ENCODE assay signal across 16 mouse cellular contexts in genomic region chr8:106614704-106615103, GRCm38 (mm10). TPM values are rescaled to one million over a fixed set of nuclear protein-coding genes. Genes with fewer than 3 reads are reported as not detected.
DNase-seq lines count a peak whose midpoint lies in the region; ATAC-seq and TF ChIP-seq lines count a peak whose summit lies in the region.
"Had no signal": no experiment of that assay in that cellular context is flagged by ENCODE, and none has a peak within 500 bp of the region (broad histone marks: within the 10 kb centered on the region; RNA-seq: fewer than 3 reads in every experiment).

No protein-coding gene starts in this region.

- DNase-seq in ZHBTc4 (ENCODE audit: low read depth, low spot score): peak; percentile 63
- peak; percentile 74 to 80 for DNase-seq in kidney, adult 8-10 months
- DNase-seq in large intestine, adult 2 months (ENCODE audit: low read depth, low spot score): peak; percentile 89
- no peak for DNase-seq in layer of hippocampus, adult 9-11 months
- DNase-seq in urinary bladder, adult 2 months (ENCODE audit: low spot score): no peak
- DNase-seq in thymus, adult 18-20 months: no peak
- DNase-seq: adrenal gland, adult 2 months; cerebellum, adult 8-10 months; liver; right cerebral cortex, postnatal 4 days had no signal

- H3K4me1 ChIP-seq in E14TG2a.4 (replicated peaks; ENCODE audit: low read depth, low read length): peaks cover 98% of the 10 kb centered on the region
- no peaks in the 10 kb centered on the region; the same call in 1 of the 2 replicates for H3K4me1 ChIP-seq in hindbrain, embryonic 16.5 days (ENCODE audit: control insufficient read depth, insufficient read depth, low read depth, low read length)

- no peak for TF ChIP-seq CTCF in E14TG2a.4 (conservative IDR thresholded peaks at IDR 0.05; ENCODE audit: low read length)

- no peak overlapping the region for H3K27ac ChIP-seq in hindbrain, embryonic 16.5 days (ENCODE audit: low read depth, low read length)
- H3K27ac ChIP-seq: hindbrain, embryonic 10.5 days; layer of hippocampus, adult 2 months; midbrain, embryonic 10.5 days had no signal

- WGBS in large intestine, adult 2 months: 19% methylated on average over 5 of the region's 5 CpGs
- WGBS in hindbrain, embryonic 16.5 days: 68% methylated on average over 5 of the region's 5 CpGs

- no peaks in the 10 kb centered on the region for H3K9me3 ChIP-seq in E14TG2a.4 (ENCODE audit: low read length)
- H3K9me3 ChIP-seq in hindbrain, embryonic 16.5 days (ENCODE audit: control insufficient read depth, low read length): no peaks in the 10 kb centered on the region
- H3K9me3 ChIP-seq: hindbrain, embryonic 10.5 days; midbrain, embryonic 10.5 days had no signal

- no peaks in the 10 kb centered on the region for H3K27me3 ChIP-seq in E14TG2a.4 (ENCODE audit: insufficient read depth, low read length)
- no peaks in the 10 kb centered on the region for H3K27me3 ChIP-seq in hindbrain, embryonic 16.5 days (replicated peaks; ENCODE audit: control insufficient read depth, insufficient read depth, low read length)

- H3K4me2 ChIP-seq in hindbrain, embryonic 16.5 days (ENCODE audit: low read length): no peak overlapping the region

- peaks cover 51% of the 10 kb centered on the region for H3K36me3 ChIP-seq in E14TG2a.4 (ENCODE audit: insufficient read depth, low read length)
- no peaks in the 10 kb centered on the region for H3K36me3 ChIP-seq in hindbrain, embryonic 16.5 days (ENCODE audit: control insufficient read depth, insufficient read depth, low read length)
- H3K36me3 ChIP-seq: hindbrain, embryonic 10.5 days; midbrain, embryonic 10.5 days had no signal

- ATAC-seq in hindbrain, embryonic 16.5 days: no peak
- ATAC-seq: CD4-positive, CD25-positive, alpha-beta regulatory T cell, adult 4 months had no signal

- peak overlapping the region; percentile 75 for H3K4me3 ChIP-seq in E14TG2a.4 (replicated peaks; ENCODE audit: low read length)
- no peak overlapping the region for H3K4me3 ChIP-seq in hindbrain, embryonic 16.5 days (ENCODE audit: low read length)
- H3K4me3 ChIP-seq: hindbrain, embryonic 10.5 days; layer of hippocampus, adult 2 months; midbrain, embryonic 10.5 days had no signal

- no peak overlapping the region for H3K9ac ChIP-seq in hindbrain, embryonic 16.5 days (ENCODE audit: low read depth, low read length)

RNA-seq across cellular contexts. Expression of gene Cdh1, which starts 11.6 kb away (rescaled TPM):
- 167 and 291 TPM in 2 replicates for polyA plus RNA-seq in large intestine, adult 2 months (2012; rRNA removed)
- polyA plus RNA-seq in hindbrain, embryonic 16.5 days (2015; fragmentation: Nextera tagmentation; extraction: Ambion mirVana): 4.6 and 6.5 TPM in 2 replicates
- polyA plus RNA-seq in urinary bladder, adult 2 months (2012; rRNA removed): 81.3 and 96.0 TPM in 2 replicates

RNA-seq across cellular contexts. Expression of gene Gm10073, which starts 41.4 kb away (rescaled TPM):
- 106 and 113 TPM in 2 replicates for polyA plus RNA-seq in large intestine, adult 2 months (2012; rRNA removed)
- polyA plus RNA-seq in hindbrain, embryonic 16.5 days (2015; fragmentation: Nextera tagmentation; extraction: Ambion mirVana): 7.4 and 12.5 TPM in 2 replicates
- polyA plus RNA-seq in urinary bladder, adult 2 months (2012; rRNA removed): 188 and 228 TPM in 2 replicates

Comparison
In these comparisons a context has a peak if more than half of its experiments do, and no peak if none do; other contexts are left out.
1. DNase-seq: peak in ZHBTc4 (single experiment), kidney, adult 8-10 months (2 of 2) and large intestine, adult 2 months (single experiment); none in layer of hippocampus, adult 9-11 months (single experiment), urinary bladder, adult 2 months (single experiment) and thymus, adult 18-20 months (0 of 2).
2. RNA of gene Cdh1, which starts 11.6 kb away (polyA plus RNA-seq): 167 to 291 TPM in large intestine, adult 2 months and 81.3 to 96.0 TPM in urinary bladder, adult 2 months; 4.6 to 6.5 TPM in hindbrain, embryonic 16.5 days; every median in the first group is over 10 times any median in the second.